Comparison of ENCODE assay signal across 9 mouse cellular contexts in the genomic region with DNA sequence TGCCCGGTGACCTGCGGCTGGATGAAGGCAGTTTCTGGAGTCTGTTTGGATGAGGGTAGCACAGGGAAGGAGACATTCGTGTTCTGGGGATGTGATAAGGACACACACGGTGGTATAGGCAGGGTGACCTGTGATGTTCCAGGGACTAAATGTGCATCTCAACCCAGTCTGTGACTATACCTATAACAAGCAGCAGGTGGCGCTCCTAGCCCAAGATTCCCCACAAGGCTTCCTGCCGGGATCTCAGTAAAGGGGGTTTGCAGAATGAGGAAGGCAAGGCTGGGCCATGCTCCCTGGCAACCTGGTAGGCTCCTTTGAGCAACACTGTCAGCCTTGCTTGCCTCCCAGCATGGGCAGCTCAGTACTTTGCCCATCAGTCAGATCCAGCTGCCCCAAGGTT. TPM values are rescaled to one million over a fixed set of nuclear protein-coding genes. Genes with fewer than 3 reads are reported as not detected.
DNase-seq lines count a peak whose midpoint lies in the region; ATAC-seq and TF ChIP-seq lines count a peak whose summit lies in the region.
"Had no signal": no experiment of that assay in that cellular context is flagged by ENCODE, and none has a peak within 500 bp of the region (broad histone marks: within the 10 kb centered on the region; RNA-seq: fewer than 3 reads in every experiment).

No protein-coding gene starts in this region.

- H3K4me2 ChIP-seq in embryonic facial prominence, embryonic 14.5 days (ENCODE audit: low read depth, low read length), result no peak overlapping the region
- H3K4me2 ChIP-seq: heart, embryonic 13.5 days had no signal

- H3K4me3 ChIP-seq in embryonic facial prominence, embryonic 14.5 days (ENCODE audit: low read depth, low read length), result no peak overlapping the region
- no peak overlapping the region for H3K4me3 ChIP-seq in layer of hippocampus, adult 2 months
- H3K4me3 ChIP-seq: heart, embryonic 13.5 days had no signal

- peak; percentile 55 for ATAC-seq in CD4-positive, CD25-positive, alpha-beta regulatory T cell, adult 4 months
- ATAC-seq in embryonic facial prominence, embryonic 14.5 days (ENCODE audit: low read depth), result peak; percentile 27; the same call in 1 of the 2 replicates

- H3K27me3 ChIP-seq in embryonic facial prominence, embryonic 14.5 days (replicated peaks; ENCODE audit: control insufficient read depth, insufficient read depth, low read length), result no peaks in the 10 kb centered on the region

- no peak overlapping the region for H3K27ac ChIP-seq in embryonic facial prominence, embryonic 14.5 days (replicated peaks; ENCODE audit: low read depth, low read length)
- no peak overlapping the region for H3K27ac ChIP-seq in layer of hippocampus, adult 2 months
- H3K27ac ChIP-seq: heart, embryonic 13.5 days had no signal

- intact Hi-C loops in heart, postnatal 25 days (cut with DNase I), result loop anchor here (1.0 to 2.0 kb wide), 3 partner anchors 88 to 157 kb away; no protein-coding TSS in a partner anchor

- no peak overlapping the region for H3K9ac ChIP-seq in embryonic facial prominence, embryonic 14.5 days (ENCODE audit: low read depth, low read length)
- H3K9ac ChIP-seq: heart, embryonic 13.5 days had no signal

- no peaks in the 10 kb centered on the region for H3K9me3 ChIP-seq in embryonic facial prominence, embryonic 14.5 days (ENCODE audit: control insufficient read depth, low read length)
- H3K9me3 ChIP-seq: heart, embryonic 13.5 days had no signal

- H3K4me1 ChIP-seq in embryonic facial prominence, embryonic 14.5 days (ENCODE audit: control insufficient read depth, insufficient read depth, low read length), result peaks cover 13% of the 10 kb centered on the region

- 14% methylated on average over 6 of the region's 6 CpGs for WGBS in embryonic facial prominence, embryonic 14.5 days

- TF ChIP-seq CTCF in layer of hippocampus, adult 2 months (conservative IDR thresholded peaks at IDR 0.05), result peak; percentile 94

- no peaks in the 10 kb centered on the region for H3K36me3 ChIP-seq in embryonic facial prominence, embryonic 14.5 days (ENCODE audit: control insufficient read depth, insufficient read depth, low read length)
- H3K36me3 ChIP-seq: heart, embryonic 13.5 days had no signal

- DNase-seq in adrenal gland, postnatal 14 days, result peak; percentile 87
- DNase-seq in embryonic facial prominence, embryonic 14.5 days (ENCODE audit: low spot score), result peak; percentile 86
- DNase-seq in heart, postnatal 25 days (ENCODE audit: low spot score), result peak; percentile 58
- DNase-seq in layer of hippocampus, adult 2 months (ENCODE audit: low spot score in 2 of 2), result peak; percentile 83 to 89
- DNase-seq in lung, postnatal 14 days, result peak; percentile 86
- peak; percentile 73 for DNase-seq in retina, adult 2 months (ENCODE audit: low read depth, low spot score)
- DNase-seq in thymus, postnatal 4 days, result peak; percentile 82

RNA-seq across cellular contexts. Expression of a gene that starts 2.2 kb away (rescaled TPM):
- 1 to 10 TPM in 1 of 2 experiments, under 1 TPM in 1; 0.40 to 1.5 TPM for polyA plus RNA-seq in CD4-positive, CD25-positive, alpha-beta regulatory T cell, adult 4 months (2017; shearing (Covaris generic))
- total RNA-seq in adrenal gland, postnatal 14 days (2021), result 233 and 245 TPM in 2 replicates
- polyA plus RNA-seq in embryonic facial prominence, embryonic 14.5 days (2014; fragmentation: Nextera tagmentation; extraction: Ambion mirVana), result 34.7 and 35.7 TPM in 2 replicates
- total RNA-seq in heart, postnatal 25 days (2021), result 10 to 100 TPM; 37.7 to 41.9 TPM
- 100 to 1,000 TPM; 130 to 140 TPM for total RNA-seq in layer of hippocampus, adult 2 months (2021)
